In genomic region chr11:11820737-11821136, GRCm38 (mm10) we compare ENCODE assay signal across 8 mouse cellular contexts. TPM values are rescaled to one million over a fixed set of nuclear protein-coding genes. Genes with fewer than 3 reads are reported as not detected.
DNase-seq lines count a peak whose midpoint lies in the region; ATAC-seq and TF ChIP-seq lines count a peak whose summit lies in the region.

No protein-coding gene starts in this region.

- H3K4me1 ChIP-seq in lung, embryonic 14.5 days (ENCODE audit: insufficient read depth) = peaks cover 37% of the 10 kb centered on the region
- peaks cover 51% of the 10 kb centered on the region for H3K4me1 ChIP-seq in embryonic facial prominence, embryonic 13.5 days
- peaks cover 50% of the 10 kb centered on the region for H3K4me1 ChIP-seq in liver, embryonic 11.5 days (replicated peaks; ENCODE audit: control insufficient read depth, insufficient read depth, low read length)

- peak; percentile 61 for DNase-seq in lung, embryonic 14.5 days
- DNase-seq in lung, adult 18-20 months = no peak
- no peak for DNase-seq in liver, embryonic 11.5 days (ENCODE audit: low spot score)
- peak; percentile 47 for DNase-seq in thymus, postnatal 14 days
- no peak for DNase-seq in adrenal gland, postnatal 36 days
- no peak for DNase-seq in kidney, postnatal 25 days
- no peak for DNase-seq in urinary bladder, postnatal 36 days (ENCODE audit: low spot score in 2 of 2)

- peak overlapping the region; percentile 94 for H3K27ac ChIP-seq in lung, embryonic 14.5 days (ENCODE audit: low read depth)
- H3K27ac ChIP-seq in embryonic facial prominence, embryonic 13.5 days = peak overlapping the region; percentile 97
- H3K27ac ChIP-seq in liver, embryonic 11.5 days (ENCODE audit: low read depth, low read length) = peak overlapping the region; percentile 90

- no peak overlapping the region for H3K9ac ChIP-seq in lung, embryonic 14.5 days
- H3K9ac ChIP-seq in embryonic facial prominence, embryonic 13.5 days = no peak overlapping the region
- H3K9ac ChIP-seq in liver, embryonic 11.5 days (ENCODE audit: low read depth, low read length) = no peak overlapping the region

- ATAC-seq in lung, embryonic 14.5 days (ENCODE audit: insufficient read depth) = peak; percentile 6; the same call in 1 of the 2 replicates
- ATAC-seq in embryonic facial prominence, embryonic 13.5 days (ENCODE audit: insufficient number of reproducible peaks, insufficient read depth, low FRiP score, low TSS enrichment, low read depth) = peak; percentile 12; the same call in 1 of the 2 replicates
- peak; percentile 1; the same call in 1 of the 2 replicates for ATAC-seq in liver, embryonic 11.5 days (replicated peaks; ENCODE audit: low FRiP score)

- no peak overlapping the region for H3K4me3 ChIP-seq in lung, embryonic 14.5 days (ENCODE audit: low read depth, low read length)
- no peak overlapping the region for H3K4me3 ChIP-seq in embryonic facial prominence, embryonic 13.5 days
- no peak overlapping the region for H3K4me3 ChIP-seq in liver, embryonic 11.5 days (ENCODE audit: low read depth, low read length)

- 37% methylated on average over 3 of the region's 3 CpGs for WGBS in lung, embryonic 14.5 days
- 29% methylated on average over 3 of the region's 3 CpGs for WGBS in embryonic facial prominence, embryonic 13.5 days
- 36% methylated on average over 3 of the region's 3 CpGs for WGBS in liver, embryonic 11.5 days

- H3K27me3 ChIP-seq in lung, embryonic 14.5 days (ENCODE audit: insufficient read depth, low read length) = no peaks in the 10 kb centered on the region
- H3K27me3 ChIP-seq in embryonic facial prominence, embryonic 13.5 days = no peaks in the 10 kb centered on the region
- H3K27me3 ChIP-seq in liver, embryonic 11.5 days (replicated peaks; ENCODE audit: control insufficient read depth, insufficient read depth, low read length) = no peaks in the 10 kb centered on the region

- TF ChIP-seq CTCF in lung, embryonic 14.5 days (IDR thresholded peaks at IDR 0.05; ENCODE audit: low read depth) = no peak

- H3K9me3 ChIP-seq in lung, embryonic 14.5 days (ENCODE audit: low read depth, low read length) = no peaks in the 10 kb centered on the region
- H3K9me3 ChIP-seq in embryonic facial prominence, embryonic 13.5 days = no peaks in the 10 kb centered on the region
- H3K9me3 ChIP-seq in liver, embryonic 11.5 days (ENCODE audit: control insufficient read depth, low read length) = no peaks in the 10 kb centered on the region

- no peaks in the 10 kb centered on the region for H3K36me3 ChIP-seq in lung, embryonic 14.5 days (ENCODE audit: insufficient read depth)
- no peaks in the 10 kb centered on the region for H3K36me3 ChIP-seq in embryonic facial prominence, embryonic 13.5 days
- no peaks in the 10 kb centered on the region for H3K36me3 ChIP-seq in liver, embryonic 11.5 days (ENCODE audit: control insufficient read depth, insufficient read depth, low read length)

- no peak overlapping the region for H3K4me2 ChIP-seq in lung, embryonic 14.5 days
- no peak overlapping the region for H3K4me2 ChIP-seq in embryonic facial prominence, embryonic 13.5 days
- H3K4me2 ChIP-seq in liver, embryonic 11.5 days = no peak overlapping the region

RNA-seq across cellular contexts. Expression of gene Fignl1, which starts 12.0 kb away (rescaled TPM):
- polyA plus RNA-seq in lung, embryonic 14.5 days (2014; fragmentation: Nextera tagmentation; extraction: Ambion mirVana) = 97.5 and 102 TPM in 2 replicates
- 53.7 and 59.4 TPM in 2 replicates for polyA plus RNA-seq in embryonic facial prominence, embryonic 13.5 days (2015; fragmentation: Nextera tagmentation; extraction: Ambion mirVana)
- 122 and 151 TPM in 2 replicates for polyA plus RNA-seq in liver, embryonic 11.5 days (2014; fragmentation: Nextera tagmentation; extraction: Ambion mirVana)
- 1 to 10 TPM; 3.4 to 3.7 TPM for total RNA-seq in adrenal gland, postnatal 36 days (2021)

Comparison
In these comparisons a context has a peak if more than half of its experiments do, and no peak if none do; other contexts are left out.
1. DNase-seq: peak in lung, embryonic 14.5 days (single experiment) and thymus, postnatal 14 days (single experiment); none in lung, adult 18-20 months (0 of 2), liver, embryonic 11.5 days (single experiment), adrenal gland, postnatal 36 days (0 of 2), kidney, postnatal 25 days (0 of 2) and urinary bladder, postnatal 36 days (0 of 2).
2. Peak in every context shown above with its lines, with median percentiles within 50 percentile points of each other: ATAC-seq and H3K27ac ChIP-seq.